Mouse (Mus musculus): ENCODE data around the gene Tmem214. TPM values are rescaled to one million over a fixed set of nuclear protein-coding genes. Genes with fewer than 3 reads are reported as not detected.
"Not testable (repeated sequence)": the region's sequence is repeated elsewhere in the genome, so short reads cannot be mapped to it uniquely, and the experiment has no call there.

Gene Tmem214
- polyA plus RNA-seq, 1 experiment from 2014 or later: 48.6 TPM

DNA sequence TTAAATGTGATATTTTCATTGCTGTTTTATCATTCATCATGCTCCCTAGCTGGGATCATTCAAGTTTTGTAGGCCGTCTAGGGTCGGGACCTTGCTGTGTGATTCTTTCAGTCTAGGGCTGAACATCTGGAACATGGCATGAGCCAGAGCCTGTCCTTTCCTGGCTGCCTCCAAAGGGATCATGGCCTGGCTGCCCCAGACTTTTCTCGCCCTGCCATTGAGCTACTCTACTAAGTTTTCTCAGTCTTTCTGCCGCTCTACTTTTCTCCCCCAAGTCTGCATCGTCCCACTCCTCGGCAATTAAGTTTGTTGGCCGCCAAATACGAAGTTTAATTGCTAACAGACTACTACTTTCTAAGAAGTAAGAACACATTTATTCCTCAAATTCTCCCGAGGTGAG, 1.2 kb downstream of the Tmem214 start:
- 24% methylated on average over 9 of the region's 9 CpGs for WGBS
- Histone ChIP-seq H3K4me1 (ENCODE audit: control insufficient read depth, insufficient read depth, low read length) (peaks cover 8% of the 10 kb centered on the region), H3K27ac (ENCODE audit: low read depth, low read length) (no peak overlapping the region; the same call in 1 of the 2 replicates), H3K9ac (replicated peaks; ENCODE audit: low read depth, low read length) (peak overlapping the region; percentile 89; the same call in 1 of the 2 replicates), H3K27me3 (ENCODE audit: control insufficient read depth, insufficient read depth, low read length) (no peaks in the 10 kb centered on the region), H3K36me3 (ENCODE audit: control insufficient read depth, insufficient read depth, low read length) (peaks cover 35% of the 10 kb centered on the region), H3K4me3 (ENCODE audit: low read depth, low read length) (peak overlapping the region; percentile 68), H3K4me2 (ENCODE audit: low read depth, low read length) (peak overlapping the region; percentile 62), H3K9me3 (ENCODE audit: control insufficient read depth, low read length) (no peaks in the 10 kb centered on the region)
- no peak for ATAC-seq (ENCODE audit: low read depth)

DNA sequence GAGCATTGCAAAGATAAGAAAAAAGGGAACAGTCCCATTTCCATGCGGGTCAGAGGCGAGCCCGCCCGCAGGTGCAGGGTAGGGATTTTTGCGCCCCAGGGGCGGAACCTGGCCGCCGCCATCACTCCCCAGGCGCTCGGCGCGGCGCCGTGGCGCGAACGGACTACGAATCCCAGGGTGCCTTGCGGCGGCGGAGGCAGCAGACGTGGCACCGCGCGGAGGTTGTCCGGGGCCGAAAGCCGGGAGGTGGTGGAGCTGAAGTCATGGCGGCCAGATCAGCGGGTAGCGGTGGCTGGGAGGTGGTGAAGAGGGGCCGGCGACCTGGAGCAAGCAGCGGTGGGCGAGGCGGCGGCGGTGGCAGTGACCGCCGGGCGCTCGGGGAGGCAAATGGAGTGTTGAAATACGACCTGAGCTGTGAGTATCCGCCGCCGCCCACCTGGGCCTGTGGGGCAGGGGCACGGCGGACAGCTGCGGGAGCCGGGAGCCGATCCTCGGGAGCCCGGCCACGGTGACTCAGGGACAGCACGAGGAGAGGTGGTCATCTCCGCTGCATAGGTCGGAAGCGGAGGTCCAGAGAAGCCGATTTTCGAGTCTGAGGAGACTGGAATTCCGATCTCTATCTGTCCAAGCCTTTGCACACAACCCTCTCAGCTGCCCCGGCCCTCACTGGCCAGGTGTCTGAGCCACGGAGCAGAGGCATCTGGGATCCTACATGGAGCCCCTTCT, 1.8 kb downstream of the Tmem214 start:
- peak overlapping the region; percentile 62 for H3K4me2 ChIP-seq (ENCODE audit: low read depth, low read length)
- no peaks in the 10 kb centered on the region for H3K9me3 ChIP-seq (ENCODE audit: control insufficient read depth, low read length)
- peaks cover 41% of the 10 kb centered on the region for H3K36me3 ChIP-seq (ENCODE audit: control insufficient read depth, insufficient read depth, low read length)
- peak overlapping the region; percentile 68 for H3K4me3 ChIP-seq (ENCODE audit: low read depth, low read length)
- H3K27ac ChIP-seq (ENCODE audit: low read depth, low read length): peak overlapping the region; percentile 31; the same call in 1 of the 2 replicates
- peak overlapping the region; percentile 89 for H3K9ac ChIP-seq (replicated peaks; ENCODE audit: low read depth, low read length)
- H3K27me3 ChIP-seq (ENCODE audit: control insufficient read depth, insufficient read depth, low read length): no peaks in the 10 kb centered on the region
- WGBS: under 1% methylated on average over 61 of the region's 63 CpGs
- H3K4me1 ChIP-seq (ENCODE audit: control insufficient read depth, insufficient read depth, low read length): peaks cover 8% of the 10 kb centered on the region
- ATAC-seq (ENCODE audit: low read depth): peak; percentile 93

DNA sequence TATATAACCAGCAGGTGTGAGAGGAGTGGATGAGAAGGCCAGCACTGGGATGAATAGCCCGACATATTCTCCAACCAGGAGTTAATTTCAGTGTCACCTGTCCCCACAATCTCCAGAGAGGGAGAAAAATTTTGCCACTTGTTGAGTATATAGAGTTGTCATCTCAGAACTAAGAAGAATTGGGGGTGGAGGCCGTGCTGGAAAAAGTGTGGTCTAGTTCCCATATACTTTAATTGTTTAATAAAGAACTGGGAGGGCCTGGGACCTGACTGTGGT, 2.3 kb downstream of the Tmem214 start:
- 30% methylated on average over 2 of the region's 2 CpGs for WGBS
- Histone ChIP-seq H3K4me2 (ENCODE audit: low read depth, low read length) (peak overlapping the region; percentile 62), H3K4me1 (ENCODE audit: control insufficient read depth, insufficient read depth, low read length) (peaks cover 8% of the 10 kb centered on the region)

DNA sequence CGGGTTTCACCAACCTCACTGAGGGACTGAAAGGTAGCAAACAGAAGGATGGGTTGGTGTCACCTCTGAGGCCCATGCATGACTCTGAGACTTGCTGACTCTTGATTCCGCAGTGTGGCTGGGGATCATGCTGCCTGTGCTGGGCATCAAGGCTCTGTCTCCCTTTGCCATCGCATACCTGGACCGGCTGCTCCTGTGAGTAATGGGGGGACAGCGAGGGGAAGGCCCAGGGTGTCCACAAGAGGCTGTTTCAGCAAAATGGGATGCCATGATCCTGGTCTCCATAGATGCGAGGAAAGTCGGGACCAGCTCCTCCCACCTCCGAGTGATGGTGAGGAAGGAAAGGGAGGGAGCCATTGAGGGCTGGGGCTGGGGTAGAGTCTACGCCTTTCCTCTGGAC, 4.8 kb downstream of the Tmem214 start:
- Histone ChIP-seq H3K9ac (replicated peaks; ENCODE audit: low read depth, low read length) (no peak overlapping the region), H3K4me1 (ENCODE audit: control insufficient read depth, insufficient read depth, low read length) (peaks cover 8% of the 10 kb centered on the region), H3K27me3 (ENCODE audit: control insufficient read depth, insufficient read depth, low read length) (no peaks in the 10 kb centered on the region), H3K9me3 (ENCODE audit: control insufficient read depth, low read length) (no peaks in the 10 kb centered on the region), H3K36me3 (ENCODE audit: control insufficient read depth, insufficient read depth, low read length) (peaks cover 60% of the 10 kb centered on the region; the same call in 1 of the 2 replicates), H3K27ac (ENCODE audit: low read depth, low read length) (no peak overlapping the region), H3K4me2 (ENCODE audit: low read depth, low read length) (no peak overlapping the region), H3K4me3 (ENCODE audit: low read depth, low read length) (no peak overlapping the region)
- ATAC-seq (ENCODE audit: low read depth): no peak
- WGBS: 96% methylated on average over 9 of the region's 9 CpGs

More for the DNA sequence above, 2.3 kb downstream of the Tmem214 start:
- no peaks in the 10 kb centered on the region for H3K27me3 ChIP-seq (ENCODE audit: control insufficient read depth, insufficient read depth, low read length)
- no peak overlapping the region for H3K27ac ChIP-seq (ENCODE audit: low read depth, low read length)
- peak overlapping the region; percentile 68 for H3K4me3 ChIP-seq (ENCODE audit: low read depth, low read length)
- ATAC-seq (ENCODE audit: low read depth): no peak
- peaks cover 45% of the 10 kb centered on the region for H3K36me3 ChIP-seq (ENCODE audit: control insufficient read depth, insufficient read depth, low read length)
- H3K9me3 ChIP-seq (ENCODE audit: control insufficient read depth, low read length): no peaks in the 10 kb centered on the region
- H3K9ac ChIP-seq (replicated peaks; ENCODE audit: low read depth, low read length): peak overlapping the region; percentile 89

DNA sequence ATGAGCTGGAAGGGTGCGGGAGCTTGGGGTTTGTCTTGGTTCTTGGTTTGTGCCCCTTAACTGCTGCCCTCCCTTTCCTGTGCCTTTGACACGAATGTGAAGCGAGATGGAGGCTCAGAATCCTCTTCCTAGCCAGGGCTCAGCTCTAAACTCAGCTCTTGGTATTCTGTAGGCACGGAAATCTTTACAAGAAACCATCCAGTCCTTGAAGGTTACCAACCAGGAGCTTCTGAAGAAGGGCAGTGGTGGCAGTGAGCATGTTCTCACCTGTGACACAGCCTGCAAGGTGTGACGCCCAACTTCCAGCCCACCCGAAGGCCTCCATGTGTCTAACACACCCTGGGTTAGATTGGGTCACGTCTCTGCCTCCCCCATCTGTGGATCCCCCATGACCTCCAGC, 6.6 kb downstream of the Tmem214 start:
- H3K27ac ChIP-seq (ENCODE audit: low read depth, low read length): no peak overlapping the region
- ATAC-seq (ENCODE audit: low read depth): no peak
- 94% methylated on average over 7 of the region's 7 CpGs for WGBS

DNA sequence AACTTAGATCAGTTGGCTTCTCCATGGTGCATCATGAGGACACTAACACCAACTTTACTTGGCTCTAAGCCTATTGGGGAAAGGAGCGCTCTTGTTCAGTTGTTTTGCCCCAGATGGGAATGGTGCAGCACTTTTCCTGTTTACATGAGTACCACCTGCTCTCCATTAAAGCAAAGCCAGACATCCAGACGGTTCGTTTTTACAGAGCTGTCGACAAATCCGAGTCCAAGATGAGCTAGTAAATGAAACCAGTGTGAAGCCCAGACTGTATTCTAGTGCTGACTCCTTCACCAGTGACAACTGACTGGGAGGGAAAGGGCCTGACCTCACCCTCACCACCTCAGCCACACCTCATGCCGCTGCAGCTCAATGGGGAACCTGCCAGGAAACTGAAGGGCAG, 10.8 kb downstream of the Tmem214 start:
- H3K4me2 ChIP-seq (ENCODE audit: low read depth, low read length): no peak overlapping the region
- no peaks in the 10 kb centered on the region for H3K27me3 ChIP-seq (ENCODE audit: control insufficient read depth, insufficient read depth, low read length)
- H3K27ac ChIP-seq (ENCODE audit: low read depth, low read length): no peak overlapping the region
- no peaks in the 10 kb centered on the region for H3K4me1 ChIP-seq (ENCODE audit: control insufficient read depth, insufficient read depth, low read length)
- 65% methylated on average over 6 of the region's 6 CpGs for WGBS
- ATAC-seq (ENCODE audit: low read depth): no peak
- peaks cover 43% of the 10 kb centered on the region; the same call in 1 of the 2 replicates for H3K36me3 ChIP-seq (ENCODE audit: control insufficient read depth, insufficient read depth, low read length)
- no peaks in the 10 kb centered on the region for H3K9me3 ChIP-seq (ENCODE audit: control insufficient read depth, low read length)
- H3K9ac ChIP-seq (replicated peaks; ENCODE audit: low read depth, low read length): no peak overlapping the region
- no peak overlapping the region for H3K4me3 ChIP-seq (ENCODE audit: low read depth, low read length)

More for the DNA sequence above, 6.6 kb downstream of the Tmem214 start:
- Histone ChIP-seq H3K4me1 (ENCODE audit: control insufficient read depth, insufficient read depth, low read length) (peaks cover 8% of the 10 kb centered on the region), H3K4me3 (ENCODE audit: low read depth, low read length) (no peak overlapping the region), H3K36me3 (ENCODE audit: control insufficient read depth, insufficient read depth, low read length) (peaks cover 64% of the 10 kb centered on the region; the same call in 1 of the 2 replicates), H3K4me2 (ENCODE audit: low read depth, low read length) (no peak overlapping the region), H3K9ac (replicated peaks; ENCODE audit: low read depth, low read length) (no peak overlapping the region), H3K9me3 (ENCODE audit: control insufficient read depth, low read length) (no peaks in the 10 kb centered on the region), H3K27me3 (ENCODE audit: control insufficient read depth, insufficient read depth, low read length) (no peaks in the 10 kb centered on the region)

DNA sequence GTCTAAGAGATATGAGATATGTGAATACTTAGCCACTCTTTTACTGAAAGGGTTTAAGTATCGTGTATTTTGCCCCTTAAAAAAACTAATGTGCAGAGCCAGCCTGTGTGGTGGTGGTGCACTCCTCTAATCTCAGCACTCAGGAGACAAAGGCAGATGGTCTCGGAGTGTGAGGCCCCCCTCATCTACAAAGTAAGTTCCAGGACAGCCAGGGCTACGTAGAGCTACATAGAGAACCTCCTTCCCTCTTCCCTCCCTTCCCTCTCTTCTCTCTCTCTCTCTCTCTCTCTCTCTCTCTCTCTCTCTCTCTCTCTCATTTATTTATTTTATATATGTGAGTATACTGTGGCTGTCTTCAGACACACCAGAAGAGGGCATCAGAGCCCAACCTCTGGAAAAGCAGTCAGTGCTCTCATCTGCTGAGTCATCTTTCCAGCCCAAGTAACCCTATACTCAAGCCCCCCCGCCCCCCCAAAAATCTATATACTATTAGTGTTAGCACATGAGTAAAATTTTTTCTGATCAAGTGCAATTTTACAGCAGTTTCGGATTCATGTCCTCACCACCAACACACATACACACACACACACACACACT, 11.6 kb downstream of the Tmem214 start:
- ATAC-seq (ENCODE audit: low read depth): no peak
- Histone ChIP-seq H3K9me3 (ENCODE audit: control insufficient read depth, low read length) (no peaks in the 10 kb centered on the region), H3K4me2 (ENCODE audit: low read depth, low read length) (no peak overlapping the region), H3K36me3 (ENCODE audit: control insufficient read depth, insufficient read depth, low read length) (peaks cover 34% of the 10 kb centered on the region; the same call in 1 of the 2 replicates), H3K4me3 (ENCODE audit: low read depth, low read length) (no peak overlapping the region), H3K9ac (replicated peaks; ENCODE audit: low read depth, low read length) (no peak overlapping the region), H3K4me1 (ENCODE audit: control insufficient read depth, insufficient read depth, low read length) (no peaks in the 10 kb centered on the region), H3K27ac (ENCODE audit: low read depth, low read length) (no peak overlapping the region), H3K27me3 (ENCODE audit: control insufficient read depth, insufficient read depth, low read length) (no peaks in the 10 kb centered on the region)
- 85% methylated on average over 5 of the region's 5 CpGs for WGBS

DNA sequence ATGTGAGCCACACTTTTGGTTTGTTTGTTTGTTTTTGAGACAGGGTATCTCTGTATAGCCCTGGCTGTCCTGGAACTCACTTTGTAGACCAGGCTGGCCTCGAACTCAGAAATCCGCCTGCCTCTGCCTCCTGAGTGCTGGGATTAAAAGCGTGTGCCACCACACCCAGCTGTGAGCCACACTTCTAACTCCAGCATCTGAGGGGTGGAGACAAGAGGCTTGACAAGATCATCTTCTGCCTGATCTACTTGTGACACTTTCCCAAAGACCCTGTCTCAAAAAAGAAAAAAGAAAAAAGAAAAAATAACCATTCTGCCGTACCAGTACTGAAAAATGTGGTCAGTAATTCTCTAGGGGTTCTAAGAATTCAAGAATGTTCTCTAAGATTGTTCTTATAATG, 14.0 kb downstream of the Tmem214 start:
- H3K4me3 ChIP-seq (ENCODE audit: low read depth, low read length); ATAC-seq (ENCODE audit: low read depth); H3K4me1 ChIP-seq (ENCODE audit: control insufficient read depth, insufficient read depth, low read length); H3K9me3 ChIP-seq (ENCODE audit: control insufficient read depth, low read length); H3K4me2 ChIP-seq (ENCODE audit: low read depth, low read length); H3K27me3 ChIP-seq (ENCODE audit: control insufficient read depth, insufficient read depth, low read length); H3K9ac ChIP-seq (replicated peaks; ENCODE audit: low read depth, low read length); H3K27ac ChIP-seq (ENCODE audit: low read depth, low read length): not testable (repeated sequence)
- peaks cover 11% of the 10 kb centered on the region; the same call in 1 of the 2 replicates for H3K36me3 ChIP-seq (ENCODE audit: control insufficient read depth, insufficient read depth, low read length)
- WGBS: 91% methylated on average over 4 of the region's 4 CpGs

DNA sequence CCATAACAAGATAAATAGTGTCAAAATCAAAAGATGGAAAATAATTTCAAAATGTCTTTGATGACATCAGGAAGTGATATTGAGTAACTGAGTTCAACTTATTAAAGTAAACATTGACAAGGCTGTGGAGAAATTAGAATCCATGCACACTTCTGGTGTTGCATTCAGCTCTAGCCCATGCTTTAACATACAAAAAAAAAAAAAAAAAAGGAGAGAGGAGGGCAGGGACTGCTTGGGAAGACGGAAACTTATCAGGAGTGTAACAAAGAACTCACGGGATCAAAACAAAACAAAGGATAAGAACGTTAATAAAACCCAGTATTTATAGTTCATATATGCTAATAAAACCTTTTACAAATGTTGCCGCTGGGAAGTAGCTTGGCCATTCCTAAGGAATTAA, 18.4 kb downstream of the Tmem214 start:
- no peak for ATAC-seq (ENCODE audit: low read depth)
- H3K4me3 ChIP-seq (ENCODE audit: low read depth, low read length): no peak overlapping the region
- H3K27me3 ChIP-seq (ENCODE audit: control insufficient read depth, insufficient read depth, low read length): no peaks in the 10 kb centered on the region
- H3K4me2 ChIP-seq (ENCODE audit: low read depth, low read length): peak overlapping the region; percentile 71
- H3K4me1 ChIP-seq (ENCODE audit: control insufficient read depth, insufficient read depth, low read length): peaks cover 14% of the 10 kb centered on the region
- H3K27ac ChIP-seq (ENCODE audit: low read depth, low read length): no peak overlapping the region
- no peak overlapping the region for H3K9ac ChIP-seq (replicated peaks; ENCODE audit: low read depth, low read length)
- 58% methylated on average over 4 of the region's 4 CpGs for WGBS
- H3K36me3 ChIP-seq (ENCODE audit: control insufficient read depth, insufficient read depth, low read length): no peaks in the 10 kb centered on the region
- no peaks in the 10 kb centered on the region for H3K9me3 ChIP-seq (ENCODE audit: control insufficient read depth, low read length)
